Mouse (Mus musculus): ENCODE results near the gene Fam205c. TPM values are rescaled to one million over a fixed set of nuclear protein-coding genes. Genes with fewer than 3 reads are reported as not detected.
A peak's percentile ranks its signal among the peaks of the same experiment; 100 is the strongest.
"Not testable (repeated sequence)": the region's sequence is repeated elsewhere in the genome, so short reads cannot be mapped to it uniquely, and the experiment has no call there.

Fam205c gene
- total RNA-seq, 2 experiments from 2014 or later = not detected

- DNase-seq = peak; percentile 49 to 66
These were observed 2.7 kb upstream of the Fam205c start for GRCm38 (mm10) chr4:42876586-42877291.

GRCm38 (mm10) chr4:42872746-42873435, 1.1 kb downstream of the Fam205c start:
- no peak for DNase-seq

GRCm38 (mm10) chr4:42872151-42872550, 1.9 kb downstream of the Fam205c start:
- DNase-seq = no peak

- no peak for DNase-seq
These were observed 3.3 kb downstream of the Fam205c start for GRCm38 (mm10) chr4:42870748-42871147.

GRCm38 (mm10) chr4:42868193-42868592, 5.8 kb downstream of the Fam205c start:
- DNase-seq = no peak

- DNase-seq = no peak
These were observed 6.6 kb downstream of the Fam205c start for GRCm38 (mm10) chr4:42867390-42867789.

- DNase-seq = not testable (repeated sequence)
These were observed 10.5 kb downstream of the Fam205c start for GRCm38 (mm10) chr4:42863487-42863886.

GRCm38 (mm10) chr4:42860483-42860882, 13.6 kb downstream of the Fam205c start:
- DNase-seq = not testable (repeated sequence)

- not testable (repeated sequence) for DNase-seq
These were observed 17.4 kb downstream of the Fam205c start, which contains the start of gene Gm12394 for GRCm38 (mm10) chr4:42856671-42857070. TSS of gene Gm12394 (minus strand) at chr4:42856771.

- not testable (repeated sequence) for DNase-seq
These were observed 20.2 kb downstream of the Fam205c start, which contains the start of gene Fam205a1 for GRCm38 (mm10) chr4:42853788-42854187. TSS of gene Fam205a1 (minus strand) at chr4:42853888.

Other genes starting within 250 kb of the Fam205c start
- 10 to 100 TPM in 1 of 2 experiments, 1 to 10 TPM in 1; 8.9 to 11.1 TPM for gene Gm2564, start 244.5 kb downstream of the Fam205c start, total RNA-seq (2021)
- 1 to 10 TPM; 3.7 to 8.7 TPM for gene Ccl27b, start 219.0 kb downstream of the Fam205c start, total RNA-seq (2021)
- not detected for gene Il11ra2, start 212.3 kb downstream of the Fam205c start, total RNA-seq (2021)
- under 1 TPM in 1 of 2 experiments, not detected in 1; 0.40 TPM for gene 4930578G10Rik, start 138.7 kb downstream of the Fam205c start, total RNA-seq (2021)
- gene Ccl19, start 117.7 kb downstream of the Fam205c start, total RNA-seq (2021) = 1 to 10 TPM; 2.4 to 2.9 TPM
- 1 to 10 TPM; 2.7 to 5.5 TPM for gene Ccl21a, start 100.2 kb downstream of the Fam205c start, total RNA-seq (2021)
- not detected for gene Fam205a1, start 20.3 kb downstream of the Fam205c start, total RNA-seq (2021)
- under 1 TPM; 0.16 to 0.20 TPM for gene Gm12394, start 17.5 kb downstream of the Fam205c start, total RNA-seq (2021)
- gene Phf24, start 42.4 kb upstream of the Fam205c start, total RNA-seq (2021) = 1 to 10 TPM; 1.3 to 1.8 TPM
- 10 to 100 TPM; 10.9 to 35.1 TPM for gene Dnajb5, start 75.6 kb upstream of the Fam205c start, total RNA-seq (2021)
- not detected for gene 1700022I11Rik, start 95.4 kb upstream of the Fam205c start, total RNA-seq (2021)
- 100 to 1,000 TPM; 332 to 368 TPM for gene Vcp, start 126.3 kb upstream of the Fam205c start, total RNA-seq (2021)
- 10 to 100 TPM in 1 of 2 experiments, 1 to 10 TPM in 1; 6.3 to 14.2 TPM for gene Fancg, start 136.3 kb upstream of the Fam205c start, total RNA-seq (2021)
- 10 to 100 TPM; 16.0 to 19.6 TPM for gene Pigo, start 151.6 kb upstream of the Fam205c start, total RNA-seq (2021)
- gene Stoml2, start 157.5 kb upstream of the Fam205c start, total RNA-seq (2021) = 100 to 1,000 TPM; 191 to 261 TPM
- gene Fam214b, start 172.0 kb upstream of the Fam205c start, total RNA-seq (2021) = 10 to 100 TPM; 44.0 to 57.2 TPM
- 10 to 100 TPM; 10.5 to 12.4 TPM for gene Unc13b, start 184.7 kb upstream of the Fam205c start, total RNA-seq (2021)

Measured in adrenal gland, postnatal 36 days (tissue).